Mouse (Mus musculus) heart, embryonic 11.5 days (tissue): ENCODE measurements around the gene Ddx23. TPM values are rescaled to one million over a fixed set of nuclear protein-coding genes. Genes with fewer than 3 reads are reported as not detected.
A peak's percentile ranks its signal among the peaks of the same experiment; 100 is the strongest.

Experiments
- ATAC-seq: fragments of 200-750 bp; cut with Nextera tagmentation; replicated peaks from 2 replicates; pipeline ENCODE4 v1.8.0; 2017; ENCODE audit warnings: moderate library complexity; ENCODE audit not compliant: insufficient number of reproducible peaks, low FRiP score, low TSS enrichment
- H3K27ac ChIP-seq: fragments of 300-500 bp; sonication (generic); 2 replicates; pipeline ENCODE4 v1.5.1; 2014; ENCODE audit warnings: mild to moderate bottlenecking, low read depth, low read length
- H3K27me3 ChIP-seq: fragments of 300-500 bp; sonication (generic); 2 replicates; pipeline ENCODE4 v1.6.1; 2014; ENCODE audit warnings: mild to moderate bottlenecking, low read length, mixed read lengths; ENCODE audit not compliant: control insufficient read depth, insufficient read depth
- H3K36me3 ChIP-seq: fragments of 300-500 bp; sonication (generic); 2 replicates; pipeline ENCODE4 v1.6.1; 2014; ENCODE audit warnings: mild to moderate bottlenecking, low read length, moderate library complexity, mixed read lengths; ENCODE audit not compliant: control insufficient read depth, insufficient read depth
- H3K4me1 ChIP-seq: fragments of 300-500 bp; sonication (generic); 2 replicates; pipeline ENCODE4 v1.6.1; 2014; ENCODE audit warnings: low read length; ENCODE audit not compliant: control insufficient read depth, insufficient read depth
- H3K4me2 ChIP-seq: fragments of 300-500 bp; sonication (generic); 2 replicates; pipeline ENCODE4 v1.6.1; 2014; ENCODE audit warnings: mild to moderate bottlenecking, moderate library complexity
- H3K4me3 ChIP-seq: fragments of 300-500 bp; sonication (generic); 2 replicates; pipeline ENCODE4 v1.5.1; 2014; ENCODE audit warnings: low read depth, low read length
- H3K9ac ChIP-seq: fragments of 300-500 bp; sonication (generic); 2 replicates; pipeline ENCODE4 v1.6.1; 2014; ENCODE audit warnings: mild to moderate bottlenecking, low read depth, low read length, moderate library complexity
- H3K9me3 ChIP-seq: fragments of 300-500 bp; sonication (generic); replicated peaks from 2 replicates; pipeline ENCODE4 v1.6.1; 2016; ENCODE audit warnings: low read length; ENCODE audit not compliant: control insufficient read depth
- WGBS: fragments of 180-500 bp; shearing (Covaris S2); extraction: QIAGEN DNeasy Blood & Tissue Kit; methylation state at CpG from one replicate; pipeline ENCODE4 v1.1.7; 2014; ENCODE audit not compliant: insufficient replicate concordance; 5-methylcytosine and 5-hydroxymethylcytosine counted together
- polyA plus RNA-seq: library from polyadenylated mRNA; unstranded; fragments of >200 nt; fragmentation: Nextera tagmentation; extraction: Ambion mirVana; gene quantifications from 2 replicates; pipeline ENCODE4 v1.2.1, GENCODE M21; 2014

Ddx23 gene
- polyA plus RNA-seq, 1 experiment from 2014 or later, result 19.6 TPM

GRCm38 (mm10) chr15:98632921-98633320 is 29.8 kb downstream of the Ddx23 start:
- Histone ChIP-seq H3K36me3 (no peaks in the 10 kb centered on the region), H3K4me3 (peak overlapping the region; percentile 59; the same call in 1 of the 2 replicates), H3K9ac (no peak overlapping the region), H3K4me1 (peaks cover 40% of the 10 kb centered on the region), H3K9me3 (no peaks in the 10 kb centered on the region), H3K4me2 (peak overlapping the region; percentile 88), H3K27me3 (peaks cover 69% of the 10 kb centered on the region), H3K27ac (no peak overlapping the region)
- WGBS, result 3% methylated on average over 4 of the region's 4 CpGs
- no peak for ATAC-seq

- Histone ChIP-seq H3K9me3 (no peaks in the 10 kb centered on the region), H3K9ac (peak overlapping the region; percentile 60), H3K4me1 (peaks cover 40% of the 10 kb centered on the region), H3K4me2 (peak overlapping the region; percentile 88), H3K27ac (no peak overlapping the region; the same call in 1 of the 2 replicates), H3K4me3 (peak overlapping the region; percentile 41), H3K27me3 (peaks cover 68% of the 10 kb centered on the region), H3K36me3 (no peaks in the 10 kb centered on the region)
- ATAC-seq, result no peak
- WGBS, result under 1% methylated on average over 25 of the region's 25 CpGs
These were observed 30.5 kb downstream of the Ddx23 start for GRCm38 (mm10) chr15:98632107-98632744.

GRCm38 (mm10) chr15:98631493-98631892 is 31.2 kb downstream of the Ddx23 start:
- H3K27ac ChIP-seq, result no peak overlapping the region
- H3K36me3 ChIP-seq, result no peaks in the 10 kb centered on the region
- 1% methylated on average over 18 of the region's 18 CpGs for WGBS
- no peaks in the 10 kb centered on the region for H3K9me3 ChIP-seq
- H3K4me3 ChIP-seq, result peak overlapping the region; percentile 41
- peak; percentile 16; the same call in 1 of the 2 replicates for ATAC-seq
- peaks cover 64% of the 10 kb centered on the region for H3K27me3 ChIP-seq
- H3K9ac ChIP-seq, result no peak overlapping the region
- peak overlapping the region; percentile 88 for H3K4me2 ChIP-seq
- H3K4me1 ChIP-seq, result peaks cover 40% of the 10 kb centered on the region

GRCm38 (mm10) chr15:98630540-98630939 is 32.2 kb downstream of the Ddx23 start, which contains the start of gene Cacnb3:
Gene Cacnb3, plus strand, starts transcription at chr15:98630840.
- H3K27ac ChIP-seq, result no peak within 1 kb of the TSS
- no peak within 1 kb of the TSS for H3K9ac ChIP-seq
- H3K4me3 ChIP-seq, result peak within 1 kb of the TSS; percentile 41
- H3K4me2 ChIP-seq, result peak within 1 kb of the TSS; percentile 88
- WGBS, result 34% methylated on average over 4 of the region's 4 CpGs
- no peak for ATAC-seq
- no peaks in the 10 kb centered on the region for H3K36me3 ChIP-seq
- H3K9me3 ChIP-seq, result no peaks in the 10 kb centered on the region
- peaks cover 40% of the 10 kb centered on the region for H3K4me1 ChIP-seq
- H3K27me3 ChIP-seq, result peaks cover 56% of the 10 kb centered on the region

- WGBS, result 30% methylated on average over 6 of the region's 6 CpGs
- Histone ChIP-seq H3K9ac (no peak overlapping the region), H3K4me2 (peak overlapping the region; percentile 60), H3K27ac (no peak overlapping the region), H3K36me3 (no peaks in the 10 kb centered on the region), H3K27me3 (peaks cover 55% of the 10 kb centered on the region), H3K4me1 (peaks cover 40% of the 10 kb centered on the region), H3K9me3 (no peaks in the 10 kb centered on the region), H3K4me3 (no peak overlapping the region)
- no peak for ATAC-seq
These were observed 33.2 kb downstream of the Ddx23 start for GRCm38 (mm10) chr15:98629464-98629863.

- no peak for ATAC-seq
- Histone ChIP-seq H3K9ac (peak overlapping the region; percentile 34; the same call in 1 of the 2 replicates), H3K4me1 (peaks cover 37% of the 10 kb centered on the region), H3K9me3 (no peaks in the 10 kb centered on the region), H3K27me3 (peaks cover 49% of the 10 kb centered on the region), H3K4me2 (peak overlapping the region; percentile 60), H3K4me3 (peak overlapping the region; percentile 25), H3K36me3 (no peaks in the 10 kb centered on the region), H3K27ac (no peak overlapping the region)
- WGBS, result 11% methylated on average over 20 of the region's 20 CpGs
These were observed 34.0 kb downstream of the Ddx23 start for GRCm38 (mm10) chr15:98628589-98629254.

- no peaks in the 10 kb centered on the region for H3K9me3 ChIP-seq
- peaks cover 24% of the 10 kb centered on the region for H3K4me1 ChIP-seq
- H3K9ac ChIP-seq, result no peak overlapping the region
- H3K27ac ChIP-seq, result no peak overlapping the region
- no peak for ATAC-seq
- WGBS, result 77% methylated on average over 7 of the region's 7 CpGs
- H3K36me3 ChIP-seq, result no peaks in the 10 kb centered on the region
- peaks cover 29% of the 10 kb centered on the region for H3K27me3 ChIP-seq
- no peak overlapping the region for H3K4me3 ChIP-seq
- no peak overlapping the region for H3K4me2 ChIP-seq
These were observed 36.0 kb downstream of the Ddx23 start for GRCm38 (mm10) chr15:98626487-98627212.

GRCm38 (mm10) chr15:98626078-98626477 is 36.6 kb downstream of the Ddx23 start:
- no peak overlapping the region for H3K4me2 ChIP-seq
- no peak for ATAC-seq
- H3K27ac ChIP-seq, result no peak overlapping the region
- H3K4me1 ChIP-seq, result peaks cover 19% of the 10 kb centered on the region
- no peak overlapping the region for H3K4me3 ChIP-seq
- no peaks in the 10 kb centered on the region for H3K36me3 ChIP-seq
- 38% methylated on average over 8 of the region's 8 CpGs for WGBS
- no peaks in the 10 kb centered on the region for H3K9me3 ChIP-seq
- no peak overlapping the region for H3K9ac ChIP-seq
- H3K27me3 ChIP-seq, result peaks cover 24% of the 10 kb centered on the region
